Mouse (Mus musculus): Measurements from ENCODE around the gene Orc4. TPM values are rescaled to one million over a fixed set of nuclear protein-coding genes. Genes with fewer than 3 reads are reported as not detected.

Orc4 gene
- 48.2 and 54.6 TPM in 2 replicates for polyA plus RNA-seq (2015; fragmentation: Nextera tagmentation; extraction: Ambion mirVana)

DNA sequence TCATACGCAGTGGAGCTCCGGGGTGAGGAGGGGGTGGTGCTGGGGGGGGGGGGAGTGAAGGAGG is at the start of gene Orc4:
Orc4 (minus strand) TSS at position 26 of the 64 bp plus-strand sequence.
- no peaks in the 10 kb centered on the region for H3K36me3 ChIP-seq (ENCODE audit: control insufficient read depth, insufficient read depth)
- 0% methylated on average over 2 of the region's 2 CpGs for WGBS
- peak within 1 kb of the TSS; percentile 76 for H3K4me2 ChIP-seq (replicated peaks; ENCODE audit: low read depth)
- H3K27ac ChIP-seq (ENCODE audit: low read depth, low read length), result peak within 1 kb of the TSS; percentile 95
- peak within 1 kb of the TSS; percentile 97 for H3K4me3 ChIP-seq (ENCODE audit: low read depth, low read length)
- H3K4me1 ChIP-seq (replicated peaks; ENCODE audit: control insufficient read depth, insufficient read depth, low read length), result no peaks in the 10 kb centered on the region
- ATAC-seq, result no peak
- no peaks in the 10 kb centered on the region for H3K9me3 ChIP-seq (ENCODE audit: control insufficient read depth)
- no peak for TF ChIP-seq CTCF (IDR thresholded peaks at IDR 0.05; ENCODE audit: low read depth)
- H3K9ac ChIP-seq (ENCODE audit: low read depth, low read length), result peak within 1 kb of the TSS; percentile 95
- no peaks in the 10 kb centered on the region for H3K27me3 ChIP-seq (replicated peaks; ENCODE audit: control insufficient read depth, insufficient read depth, low read length)

DNA sequence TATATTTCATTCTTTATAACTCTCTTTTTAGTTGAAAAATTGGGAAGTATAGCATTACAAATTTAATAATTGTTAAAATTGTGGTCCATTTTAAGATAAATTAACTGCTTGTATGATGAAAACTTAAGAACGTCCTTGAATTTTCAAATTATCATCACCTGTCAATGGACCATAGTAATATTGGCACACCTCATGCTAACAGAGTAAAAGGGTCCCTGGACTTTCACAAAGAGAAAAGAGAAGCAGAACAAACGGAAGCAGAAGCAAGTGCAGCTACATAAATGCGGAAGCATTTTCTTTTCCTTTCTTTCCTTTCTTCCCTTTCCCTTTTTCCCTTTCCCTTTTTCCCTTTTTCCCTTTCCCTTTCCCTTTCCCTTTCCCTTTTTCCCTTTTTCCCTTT is 40.2 kb upstream of the Orc4 start:
- Histone ChIP-seq H3K4me1 (replicated peaks; ENCODE audit: control insufficient read depth, insufficient read depth, low read length) (no peaks in the 10 kb centered on the region), H3K36me3 (ENCODE audit: control insufficient read depth, insufficient read depth) (no peaks in the 10 kb centered on the region), H3K9ac (ENCODE audit: low read depth, low read length) (no peak overlapping the region), H3K4me3 (ENCODE audit: low read depth, low read length) (no peak overlapping the region), H3K27ac (ENCODE audit: low read depth, low read length) (no peak overlapping the region), H3K4me2 (replicated peaks; ENCODE audit: low read depth) (no peak overlapping the region), H3K27me3 (replicated peaks; ENCODE audit: control insufficient read depth, insufficient read depth, low read length) (no peaks in the 10 kb centered on the region), H3K9me3 (ENCODE audit: control insufficient read depth) (no peaks in the 10 kb centered on the region)
- ATAC-seq, result no peak
- WGBS, result 93% methylated on average over 3 of the region's 3 CpGs
- no peak for TF ChIP-seq CTCF (IDR thresholded peaks at IDR 0.05; ENCODE audit: low read depth)

DNA sequence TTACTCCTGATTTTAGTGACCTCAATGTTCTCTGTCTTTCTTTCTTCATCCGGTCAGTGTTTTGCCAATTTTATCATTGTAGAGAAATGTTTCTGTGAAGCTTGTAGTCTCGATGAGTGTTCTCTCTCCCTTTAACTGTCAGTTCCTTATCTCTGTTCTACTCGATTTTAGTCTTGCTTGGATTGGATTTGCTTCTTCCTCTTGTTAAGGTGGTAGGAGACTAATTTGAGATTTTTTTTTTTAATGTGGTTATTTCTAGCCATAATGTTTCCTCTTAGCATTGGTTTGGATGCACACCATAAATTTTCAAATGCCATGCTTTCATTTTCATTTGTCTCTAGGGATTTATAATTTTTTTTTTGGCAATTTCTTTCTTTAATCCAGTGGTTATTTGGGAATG is 28.8 kb upstream of the Orc4 start:
- H3K9ac ChIP-seq (ENCODE audit: low read depth, low read length), result no peak overlapping the region
- no peak for TF ChIP-seq CTCF (IDR thresholded peaks at IDR 0.05; ENCODE audit: low read depth)
- H3K4me3 ChIP-seq (ENCODE audit: low read depth, low read length), result no peak overlapping the region
- ATAC-seq, result no peak
- no peaks in the 10 kb centered on the region for H3K27me3 ChIP-seq (replicated peaks; ENCODE audit: control insufficient read depth, insufficient read depth, low read length)
- WGBS, result 67% methylated on average over 3 of the region's 3 CpGs
- no peak overlapping the region for H3K4me2 ChIP-seq (replicated peaks; ENCODE audit: low read depth)
- no peaks in the 10 kb centered on the region for H3K4me1 ChIP-seq (replicated peaks; ENCODE audit: control insufficient read depth, insufficient read depth, low read length)
- H3K27ac ChIP-seq (ENCODE audit: low read depth, low read length), result no peak overlapping the region
- H3K9me3 ChIP-seq (ENCODE audit: control insufficient read depth), result no peaks in the 10 kb centered on the region
- H3K36me3 ChIP-seq (ENCODE audit: control insufficient read depth, insufficient read depth), result no peaks in the 10 kb centered on the region

DNA sequence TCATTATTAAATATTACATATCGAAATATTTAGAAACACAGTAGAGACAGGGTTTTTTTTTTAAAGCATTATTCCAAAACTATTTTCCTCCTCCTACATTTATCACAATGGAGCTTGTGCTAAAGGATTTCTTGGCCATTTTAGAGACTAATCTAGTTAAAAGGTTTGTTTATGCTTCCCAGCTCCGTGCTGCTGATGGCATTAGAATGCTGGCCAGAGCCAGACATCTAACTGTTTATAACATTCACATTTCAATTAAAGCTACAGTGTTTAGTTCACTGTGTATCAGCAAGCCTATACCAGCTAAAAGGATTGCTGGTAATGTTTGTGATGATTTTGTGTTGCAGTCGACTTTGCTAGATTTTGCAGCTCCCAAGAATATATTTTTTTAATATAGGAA is 6.5 kb upstream of the Orc4 start:
- no peak overlapping the region for H3K4me3 ChIP-seq (ENCODE audit: low read depth, low read length)
- no peaks in the 10 kb centered on the region for H3K36me3 ChIP-seq (ENCODE audit: control insufficient read depth, insufficient read depth)
- H3K9ac ChIP-seq (ENCODE audit: low read depth, low read length), result no peak overlapping the region
- WGBS, result 56% methylated on average over 3 of the region's 3 CpGs
- H3K4me2 ChIP-seq (replicated peaks; ENCODE audit: low read depth), result no peak overlapping the region
- no peak overlapping the region for H3K27ac ChIP-seq (ENCODE audit: low read depth, low read length)
- no peaks in the 10 kb centered on the region for H3K4me1 ChIP-seq (replicated peaks; ENCODE audit: control insufficient read depth, insufficient read depth, low read length)
- no peak for TF ChIP-seq CTCF (IDR thresholded peaks at IDR 0.05; ENCODE audit: low read depth)
- no peaks in the 10 kb centered on the region for H3K27me3 ChIP-seq (replicated peaks; ENCODE audit: control insufficient read depth, insufficient read depth, low read length)
- ATAC-seq, result no peak
- H3K9me3 ChIP-seq (ENCODE audit: control insufficient read depth), result no peaks in the 10 kb centered on the region

DNA sequence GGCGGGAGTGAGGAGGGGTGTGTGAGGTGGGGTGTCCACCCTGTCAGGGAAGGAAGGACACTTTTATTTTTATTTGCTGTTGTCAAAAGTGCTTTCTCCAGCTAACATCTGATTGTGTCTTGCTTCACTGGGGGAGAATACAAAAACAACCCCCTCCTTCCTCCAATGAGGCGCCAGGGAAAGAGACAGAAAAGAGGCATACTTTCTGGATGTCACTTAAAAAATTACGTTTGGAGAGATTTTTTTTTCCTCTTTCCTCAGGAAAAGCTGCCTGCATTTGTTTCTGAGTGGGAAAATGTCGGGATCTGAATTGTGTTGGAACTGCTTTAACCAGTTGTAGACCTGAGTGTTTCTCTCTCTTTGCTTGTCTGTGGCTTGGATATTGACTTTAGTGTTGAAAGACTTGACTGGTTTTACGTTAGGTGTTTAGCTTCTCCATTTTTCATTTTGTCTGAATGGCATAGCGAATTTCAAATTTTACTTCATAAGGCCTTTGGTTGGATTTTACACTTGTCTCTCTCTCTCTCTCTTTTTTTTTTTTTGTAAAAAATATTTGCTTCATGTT is 321 bp upstream of the Orc4 start:
- H3K9me3 ChIP-seq (ENCODE audit: control insufficient read depth), result no peaks in the 10 kb centered on the region
- H3K36me3 ChIP-seq (ENCODE audit: control insufficient read depth, insufficient read depth), result no peaks in the 10 kb centered on the region
- H3K9ac ChIP-seq (ENCODE audit: low read depth, low read length), result peak overlapping the region; percentile 88
- peak overlapping the region; percentile 95 for H3K27ac ChIP-seq (ENCODE audit: low read depth, low read length)
- H3K27me3 ChIP-seq (replicated peaks; ENCODE audit: control insufficient read depth, insufficient read depth, low read length), result no peaks in the 10 kb centered on the region
- peak overlapping the region; percentile 97 for H3K4me3 ChIP-seq (ENCODE audit: low read depth, low read length)
- 7% methylated on average over 6 of the region's 6 CpGs for WGBS
- peak overlapping the region; percentile 75 for H3K4me2 ChIP-seq (replicated peaks; ENCODE audit: low read depth)
- no peaks in the 10 kb centered on the region for H3K4me1 ChIP-seq (replicated peaks; ENCODE audit: control insufficient read depth, insufficient read depth, low read length)
- no peak for TF ChIP-seq CTCF (IDR thresholded peaks at IDR 0.05; ENCODE audit: low read depth)
- no peak for ATAC-seq

DNA sequence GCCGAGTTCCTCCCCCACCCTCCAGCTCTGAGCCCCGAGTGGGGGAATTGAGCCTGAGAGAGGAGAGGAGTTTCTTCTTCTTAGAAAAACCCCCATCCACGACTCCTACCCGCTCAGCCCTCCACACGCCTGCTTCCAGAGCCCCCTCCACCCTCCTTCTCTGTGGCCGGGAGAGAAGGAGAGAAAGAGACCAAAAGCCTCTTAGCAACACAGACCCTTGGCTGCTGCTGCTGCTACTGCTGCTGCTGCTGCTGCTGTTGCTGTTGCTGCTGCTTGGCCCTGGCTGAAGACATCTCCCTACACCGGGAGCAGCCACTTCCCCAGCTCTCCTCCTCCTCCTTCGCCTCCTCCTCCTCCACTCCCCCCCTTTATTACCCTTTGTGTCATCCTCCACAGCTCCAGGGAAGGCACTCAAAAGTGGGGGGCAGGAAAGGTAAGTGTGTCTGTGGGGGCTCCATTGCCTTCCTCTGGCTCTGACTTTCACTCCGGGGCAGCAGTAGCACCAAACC is 280 bp downstream of the Orc4 start:
- WGBS, result 1% methylated on average over 9 of the region's 9 CpGs
- TF ChIP-seq CTCF (IDR thresholded peaks at IDR 0.05; ENCODE audit: low read depth), result no peak
- H3K4me1 ChIP-seq (replicated peaks; ENCODE audit: control insufficient read depth, insufficient read depth, low read length), result no peaks in the 10 kb centered on the region
- H3K9ac ChIP-seq (ENCODE audit: low read depth, low read length), result peak overlapping the region; percentile 88
- H3K4me2 ChIP-seq (replicated peaks; ENCODE audit: low read depth), result peak overlapping the region; percentile 75
- no peaks in the 10 kb centered on the region for H3K36me3 ChIP-seq (ENCODE audit: control insufficient read depth, insufficient read depth)
- no peaks in the 10 kb centered on the region for H3K9me3 ChIP-seq (ENCODE audit: control insufficient read depth)
- H3K4me3 ChIP-seq (ENCODE audit: low read depth, low read length), result peak overlapping the region; percentile 97
- H3K27me3 ChIP-seq (replicated peaks; ENCODE audit: control insufficient read depth, insufficient read depth, low read length), result no peaks in the 10 kb centered on the region
- peak overlapping the region; percentile 95 for H3K27ac ChIP-seq (ENCODE audit: low read depth, low read length)
- peak; percentile 26 for ATAC-seq

All from intestine, postnatal 0 days (tissue).